In the genomic region with DNA sequence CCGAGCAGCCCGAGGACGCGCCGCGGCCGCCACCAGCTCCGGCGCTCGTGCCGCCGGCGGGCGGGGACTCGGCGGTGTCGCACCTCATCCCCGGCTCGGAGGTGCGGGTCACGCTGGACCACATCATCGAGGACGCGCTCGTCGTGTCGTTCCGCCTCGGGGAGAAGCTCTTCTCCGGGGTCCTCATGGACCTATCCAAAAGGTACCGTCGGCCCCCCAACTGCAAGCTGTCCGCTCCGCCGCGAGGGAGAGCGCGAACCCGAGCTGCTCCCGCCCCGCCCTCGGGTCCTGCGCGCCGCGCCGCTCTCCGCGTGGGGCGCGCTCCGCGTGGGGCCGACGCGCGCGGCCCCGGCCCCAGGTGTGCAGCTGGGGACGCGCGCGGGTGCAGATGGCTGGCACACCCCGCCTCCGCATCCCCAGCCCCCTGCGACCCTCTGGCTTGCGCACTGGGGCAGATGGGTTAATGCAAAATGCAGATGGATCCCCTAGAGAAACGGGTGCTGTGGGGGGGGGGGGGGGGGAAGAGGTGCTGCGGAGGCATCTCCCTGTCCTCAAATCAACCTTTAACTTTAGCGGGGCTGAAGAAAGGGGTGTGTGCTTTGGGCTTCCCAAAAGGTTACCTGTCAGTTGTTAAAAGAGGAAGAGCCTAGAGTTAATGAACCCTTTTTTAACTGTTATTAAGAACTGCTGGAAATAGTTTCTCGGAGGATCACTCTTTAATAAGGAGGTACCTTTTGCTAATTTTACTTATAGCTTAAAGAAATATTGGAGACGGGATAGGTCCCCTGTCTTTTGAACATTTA, we compare ENCODE assay signal across 8 mouse cellular contexts. TPM values are rescaled to one million over a fixed set of nuclear protein-coding genes. Genes with fewer than 3 reads are reported as not detected.
A peak's percentile ranks its signal among the peaks of the same experiment; 100 is the strongest.
DNase-seq lines count a peak whose midpoint lies in the region; ATAC-seq and TF ChIP-seq lines count a peak whose summit lies in the region.

No protein-coding gene starts in this region.

- H3K4me1 ChIP-seq in embryonic facial prominence, embryonic 11.5 days (ENCODE audit: control insufficient read depth, insufficient read depth, low read length), result no peaks in the 10 kb centered on the region
- peaks cover 5% of the 10 kb centered on the region; the same call in 1 of the 2 replicates for H3K4me1 ChIP-seq in kidney, adult 2 months (ENCODE audit: control insufficient read depth, insufficient read depth, low read length)
- H3K4me1 ChIP-seq in limb, embryonic 14.5 days (ENCODE audit: control insufficient read depth, insufficient read depth, low read length), result peaks cover 10% of the 10 kb centered on the region
- peaks cover 43% of the 10 kb centered on the region for H3K4me1 ChIP-seq in midbrain, embryonic 15.5 days

- WGBS in embryonic facial prominence, embryonic 11.5 days, result 3% methylated on average over 49 of the region's 72 CpGs
- WGBS in kidney, adult 2 months, result 1% methylated on average over 72 of the region's 72 CpGs
- 2% methylated on average over 21 of the region's 72 CpGs for WGBS in limb, embryonic 14.5 days
- 1% methylated on average over 71 of the region's 72 CpGs for WGBS in midbrain, embryonic 15.5 days

- peak; percentile 74 for DNase-seq in 3134 (ENCODE audit: extremely low read depth, insufficient read length, low spot score)
- DNase-seq in adrenal gland, adult 8-10 months, result peak; percentile 36
- DNase-seq in embryonic facial prominence, embryonic 11.5 days (ENCODE audit: low spot score), result peak; percentile 62
- peak; percentile 59 to 75 for DNase-seq in heart, adult 18-20 months
- peak; percentile 60 for DNase-seq in kidney, adult 2 months
- peak; percentile 53 for DNase-seq in limb, embryonic 14.5 days (ENCODE audit: low spot score)
- peak; percentile 43 to 47 for DNase-seq in spleen, postnatal 36 days (ENCODE audit: low spot score in 2 of 2)

- TF ChIP-seq CTCF in kidney, adult 2 months (conservative IDR thresholded peaks at IDR 0.05; ENCODE audit: insufficient read depth, insufficient read length, low read depth, low read length), result no peak

- H3K4me3 ChIP-seq in embryonic facial prominence, embryonic 11.5 days (ENCODE audit: low read depth, low read length), result peak overlapping the region; percentile 93
- peak overlapping the region; percentile 98 for H3K4me3 ChIP-seq in kidney, adult 2 months (ENCODE audit: insufficient read depth, low read depth, low read length)
- peak overlapping the region; percentile 89 for H3K4me3 ChIP-seq in limb, embryonic 14.5 days (replicated peaks; ENCODE audit: low read length)
- H3K4me3 ChIP-seq in midbrain, embryonic 15.5 days, result peak overlapping the region; percentile 95

- peak; percentile 8 for ATAC-seq in embryonic facial prominence, embryonic 11.5 days (replicated peaks; ENCODE audit: insufficient number of reproducible peaks, low FRiP score, low TSS enrichment, low read depth)
- 0 out of 2 replicates have a peak, but pooled peaks have one; percentile 12 for ATAC-seq in limb, embryonic 14.5 days (ENCODE audit: low FRiP score, low read depth)
- peak; percentile 50 for ATAC-seq in midbrain, embryonic 15.5 days (replicated peaks)

- peak overlapping the region; percentile 77 for H3K27ac ChIP-seq in embryonic facial prominence, embryonic 11.5 days (replicated peaks; ENCODE audit: low read depth, low read length)
- peak overlapping the region; percentile 63 for H3K27ac ChIP-seq in kidney, adult 2 months (ENCODE audit: insufficient read depth, low read depth, low read length)
- peak overlapping the region; percentile 90 for H3K27ac ChIP-seq in limb, embryonic 14.5 days (replicated peaks; ENCODE audit: low read depth, low read length)
- peak overlapping the region; percentile 97 for H3K27ac ChIP-seq in midbrain, embryonic 15.5 days

- H3K9ac ChIP-seq in embryonic facial prominence, embryonic 11.5 days (replicated peaks; ENCODE audit: low read length), result peak overlapping the region; percentile 94
- H3K9ac ChIP-seq in limb, embryonic 14.5 days (ENCODE audit: low read depth, low read length, severe bottlenecking), result peak overlapping the region; percentile 98
- peak overlapping the region; percentile 76 for H3K9ac ChIP-seq in midbrain, embryonic 15.5 days

- H3K4me2 ChIP-seq in embryonic facial prominence, embryonic 11.5 days (ENCODE audit: low read depth, low read length), result peak overlapping the region; percentile 68
- peak overlapping the region; percentile 66 for H3K4me2 ChIP-seq in limb, embryonic 14.5 days (replicated peaks; ENCODE audit: low read depth, low read length, severe bottlenecking)
- H3K4me2 ChIP-seq in midbrain, embryonic 15.5 days, result peak overlapping the region; percentile 68

- no peaks in the 10 kb centered on the region for H3K27me3 ChIP-seq in embryonic facial prominence, embryonic 11.5 days (ENCODE audit: control insufficient read depth, insufficient read depth, low read length)
- no peaks in the 10 kb centered on the region for H3K27me3 ChIP-seq in kidney, adult 2 months (replicated peaks; ENCODE audit: control insufficient read depth, insufficient read depth, low read length)
- no peaks in the 10 kb centered on the region for H3K27me3 ChIP-seq in limb, embryonic 14.5 days (ENCODE audit: control insufficient read depth, insufficient read depth, low read length)
- H3K27me3 ChIP-seq in midbrain, embryonic 15.5 days (replicated peaks), result no peaks in the 10 kb centered on the region

- TF ChIP-seq POLR2A in kidney, adult 2 months (IDR thresholded peaks at IDR 0.05; ENCODE audit: low read depth, low read length), result no peak
- 0 out of 2 replicates have a peak, but pooled peaks have one; percentile 40 for TF ChIP-seq POLR2A in limb, embryonic 14.5 days (IDR thresholded peaks at IDR 0.05; ENCODE audit: borderline replicate concordance, extremely low read depth, insufficient read depth, insufficient read length)

- H3K9me3 ChIP-seq in embryonic facial prominence, embryonic 11.5 days (replicated peaks; ENCODE audit: control insufficient read depth, low read length), result no peaks in the 10 kb centered on the region
- no peaks in the 10 kb centered on the region for H3K9me3 ChIP-seq in limb, embryonic 14.5 days (ENCODE audit: control insufficient read depth, low read length)
- H3K9me3 ChIP-seq in midbrain, embryonic 15.5 days, result no peaks in the 10 kb centered on the region

- H3K36me3 ChIP-seq in embryonic facial prominence, embryonic 11.5 days (replicated peaks; ENCODE audit: control insufficient read depth, insufficient read depth, low read depth, low read length), result no peaks in the 10 kb centered on the region
- peaks cover 2% of the 10 kb centered on the region; the same call in 1 of the 2 replicates for H3K36me3 ChIP-seq in kidney, adult 2 months (ENCODE audit: control insufficient read depth, insufficient read depth, low read length)
- H3K36me3 ChIP-seq in limb, embryonic 14.5 days (ENCODE audit: control insufficient read depth, insufficient read depth, low read length), result peaks cover 18% of the 10 kb centered on the region
- no peaks in the 10 kb centered on the region for H3K36me3 ChIP-seq in midbrain, embryonic 15.5 days (replicated peaks)

RNA-seq across cellular contexts. Expression of a gene that starts 0.8 kb away (rescaled TPM):
- 10 to 100 TPM; 28.6 to 46.7 (median 35.5) TPM for total RNA-seq in adrenal gland, adult 8-10 months (2022)
- 35.5 and 40.5 TPM in 2 replicates for polyA plus RNA-seq in embryonic facial prominence, embryonic 11.5 days (2014; fragmentation: Nextera tagmentation; extraction: Ambion mirVana)
- 10 to 100 TPM; 14.9 to 16.4 TPM for total RNA-seq in heart, adult 18-20 months (2021)
- polyA plus RNA-seq in kidney, adult 2 months (2012; rRNA removed), result 10.8 and 12.1 TPM in 2 replicates
- 34.8 and 37.7 TPM in 2 replicates for polyA plus RNA-seq in limb, embryonic 14.5 days (2012; rRNA removed)
- polyA plus RNA-seq in limb, embryonic 14.5 days (2014; fragmentation: Nextera tagmentation; extraction: Ambion mirVana), result 29.4 and 34.9 TPM in 2 replicates
- 29.0 and 33.1 TPM in 2 replicates for polyA plus RNA-seq in midbrain, embryonic 15.5 days (2015; fragmentation: Nextera tagmentation; extraction: Ambion mirVana)

Comparison
In these comparisons a context has a peak if more than half of its experiments do, and no peak if none do; other contexts are left out.
1. Peak in every context shown above with its lines: DNase-seq, ATAC-seq, H3K4me3 ChIP-seq and H3K27ac ChIP-seq.